Mouse (Mus musculus): ENCODE measurements around the gene Sft2d2. TPM values are rescaled to one million over a fixed set of nuclear protein-coding genes. Genes with fewer than 3 reads are reported as not detected.

Sft2d2 gene
- total RNA-seq, 2 experiments from 2014 or later = 14.8 to 17.2 TPM

- DNase-seq = no peak
- intact Hi-C loops (cut with DNase I) = loop anchor here (5.0 kb wide), 1 partner anchor 1195 kb away; no protein-coding TSS in a partner anchor
Observed at GRCm38 (mm10) chr1:165192102-165192501, 2.1 kb downstream of the Sft2d2 start.

- intact Hi-C loops (cut with DNase I) = loop anchor here (5.0 kb wide), 1 partner anchor 1196 kb away; no protein-coding TSS in a partner anchor
- DNase-seq = no peak
Observed at GRCm38 (mm10) chr1:165191611-165192010, 2.6 kb downstream of the Sft2d2 start.

GRCm38 (mm10) chr1:165190571-165191273 lies 3.5 kb downstream of the Sft2d2 start:
- intact Hi-C loops (cut with DNase I) = loop anchor here (5.0 kb wide), 1 partner anchor 1197 kb away; no protein-coding TSS in a partner anchor
- DNase-seq = no peak

GRCm38 (mm10) chr1:165190068-165190467 lies 4.2 kb downstream of the Sft2d2 start:
- DNase-seq = no peak
- intact Hi-C loops (cut with DNase I) = loop anchor here (5.0 kb wide), 1 partner anchor 1197 kb away; no protein-coding TSS in a partner anchor

- intact Hi-C loops (cut with DNase I) = no loop called here
- no peak for DNase-seq
Observed at GRCm38 (mm10) chr1:165188806-165189580, 5.2 kb downstream of the Sft2d2 start.

GRCm38 (mm10) chr1:165187357-165187756 lies 6.9 kb downstream of the Sft2d2 start:
- DNase-seq = no peak
- intact Hi-C loops (cut with DNase I) = no loop called here

- intact Hi-C loops (cut with DNase I) = no loop called here
- DNase-seq = no peak
Observed at GRCm38 (mm10) chr1:165186491-165186890, 7.7 kb downstream of the Sft2d2 start.

- intact Hi-C loops (cut with DNase I) = no loop called here
- no peak for DNase-seq
Observed at GRCm38 (mm10) chr1:165185116-165185515, 9.1 kb downstream of the Sft2d2 start.

GRCm38 (mm10) chr1:165184178-165184577 lies 10.1 kb downstream of the Sft2d2 start:
- intact Hi-C loops (cut with DNase I) = no loop called here

GRCm38 (mm10) chr1:165183400-165183799 lies 10.8 kb downstream of the Sft2d2 start:
- DNase-seq = no peak

More at GRCm38 (mm10) chr1:165184178-165184577, 10.1 kb downstream of the Sft2d2 start:
- no peak for DNase-seq

GRCm38 (mm10) chr1:165179321-165179720 lies 14.9 kb downstream of the Sft2d2 start:
- intact Hi-C loops (cut with DNase I) = no loop called here
- no peak for DNase-seq

More at GRCm38 (mm10) chr1:165183400-165183799, 10.8 kb downstream of the Sft2d2 start:
- intact Hi-C loops (cut with DNase I) = no loop called here

GRCm38 (mm10) chr1:165178075-165178474 lies 16.2 kb downstream of the Sft2d2 start:
- DNase-seq = no peak
- intact Hi-C loops (cut with DNase I) = no loop called here

- no peak for DNase-seq
- intact Hi-C loops (cut with DNase I) = no loop called here
Observed at GRCm38 (mm10) chr1:165174059-165174616, 20.1 kb downstream of the Sft2d2 start.

GRCm38 (mm10) chr1:165171277-165171676 lies 23.0 kb downstream of the Sft2d2 start:
- no peak for DNase-seq
- intact Hi-C loops (cut with DNase I) = no loop called here

GRCm38 (mm10) chr1:165170157-165170556 lies 24.1 kb downstream of the Sft2d2 start:
- intact Hi-C loops (cut with DNase I) = no loop called here
- no peak for DNase-seq

- intact Hi-C loops (cut with DNase I) = no loop called here
Observed at GRCm38 (mm10) chr1:165169462-165169861, 24.8 kb downstream of the Sft2d2 start.

GRCm38 (mm10) chr1:165164920-165165319 lies 29.3 kb downstream of the Sft2d2 start:
- DNase-seq = no peak
- intact Hi-C loops (cut with DNase I) = no loop called here

More at GRCm38 (mm10) chr1:165169462-165169861, 24.8 kb downstream of the Sft2d2 start:
- DNase-seq = no peak

GRCm38 (mm10) chr1:165160723-165161405 lies 33.4 kb downstream of the Sft2d2 start, which contains the start of gene Tbx19:
Gene Tbx19 (minus strand): TSS chr1:165160773.
- intact Hi-C loops (cut with DNase I) = no loop called here
- DNase-seq = no peak

- intact Hi-C loops (cut with DNase I) = no loop called here
- DNase-seq = no peak
Observed at GRCm38 (mm10) chr1:165158841-165159240, 35.4 kb downstream of the Sft2d2 start.

GRCm38 (mm10) chr1:165154162-165154561 lies 40.1 kb downstream of the Sft2d2 start:
- DNase-seq = no peak
- intact Hi-C loops (cut with DNase I) = no loop called here

All from heart, postnatal 36 days (tissue).